Mouse (Mus musculus) liver, embryonic 16.5 days (tissue): Measurements from ENCODE around the gene Arid4b. TPM values are rescaled to one million over a fixed set of nuclear protein-coding genes. Genes with fewer than 3 reads are reported as not detected.

Experiments
- ATAC-seq: fragments of 200-750 bp; cut with Nextera tagmentation; 2 replicates; pipeline ENCODE4 v1.8.0; 2017; ENCODE audit warnings: low read depth, mild to moderate bottlenecking, moderate number of reproducible peaks, moderate library complexity
- H3K27ac ChIP-seq: fragments of 300-500 bp; sonication (generic); 2 replicates; pipeline ENCODE4 v1.5.1; 2014; ENCODE audit warnings: mild to moderate bottlenecking, low read length
- H3K27me3 ChIP-seq: fragments of 300-500 bp; sonication (generic); 2 replicates; pipeline ENCODE4 v1.6.1; 2014; ENCODE audit warnings: low read depth, low read length, mixed read lengths; ENCODE audit not compliant: control insufficient read depth, insufficient read depth
- H3K36me3 ChIP-seq: fragments of 300-500 bp; sonication (generic); 2 replicates; pipeline ENCODE4 v1.6.1; 2014; ENCODE audit warnings: mild to moderate bottlenecking; ENCODE audit not compliant: control insufficient read depth, insufficient read depth
- H3K4me1 ChIP-seq: fragments of 300-500 bp; sonication (generic); 2 replicates; pipeline ENCODE4 v1.6.1; 2014; ENCODE audit warnings: low read depth, low read length, mixed read lengths; ENCODE audit not compliant: control insufficient read depth
- H3K4me2 ChIP-seq: fragments of 300-500 bp; sonication (generic); 2 replicates; pipeline ENCODE4 v1.6.1; 2014; ENCODE audit warnings: low read depth, low read length, mixed read lengths
- H3K4me3 ChIP-seq: fragments of 300-500 bp; sonication (generic); 2 replicates; pipeline ENCODE4 v1.5.1; 2014; ENCODE audit warnings: low read depth, mild to moderate bottlenecking, low read length
- H3K9ac ChIP-seq: fragments of 300-500 bp; sonication (generic); 2 replicates; pipeline ENCODE4 v1.6.1; 2014; ENCODE audit warnings: low read depth, low read length
- H3K9me3 ChIP-seq: fragments of 300-500 bp; sonication (generic); replicated peaks from 2 replicates; pipeline ENCODE4 v1.6.1; 2016; ENCODE audit warnings: low read length; ENCODE audit not compliant: control insufficient read depth
- WGBS: fragments of 180-500 bp; shearing (Covaris S2); extraction: QIAGEN DNeasy Blood & Tissue Kit; methylation state at CpG from one replicate; pipeline ENCODE4 v1.1.7; 2014; ENCODE audit not compliant: insufficient replicate concordance; 5-methylcytosine and 5-hydroxymethylcytosine counted together
- polyA plus RNA-seq: library from polyadenylated mRNA; unstranded; fragments of >200 nt; fragmentation: Nextera tagmentation; extraction: Ambion mirVana; gene quantifications from 2 replicates; pipeline ENCODE4 v1.2.1, GENCODE M21; 2015

The Arid4b gene
- polyA plus RNA-seq, 1 experiment from 2014 or later: 19.7 TPM

- Histone ChIP-seq H3K36me3 (peaks cover 7% of the 10 kb centered on the region; the same call in 1 of the 2 replicates), H3K27me3 (no peaks in the 10 kb centered on the region), H3K4me3 (no peak overlapping the region), H3K4me2 (no peak overlapping the region), H3K4me1 (peaks cover 7% of the 10 kb centered on the region), H3K9me3 (no peaks in the 10 kb centered on the region), H3K9ac (no peak overlapping the region), H3K27ac (no peak overlapping the region)
- 25% methylated on average over 2 of the region's 2 CpGs for WGBS
- no peak for ATAC-seq
Observed at GRCm38 (mm10) chr13:14044521-14044920, 18.5 kb upstream of the Arid4b start.

GRCm38 (mm10) chr13:14049878-14050277, 13.2 kb upstream of the Arid4b start:
- Histone ChIP-seq H3K4me2 (no peak overlapping the region), H3K27me3 (no peaks in the 10 kb centered on the region), H3K27ac (no peak overlapping the region), H3K36me3 (peaks cover 15% of the 10 kb centered on the region), H3K4me1 (no peaks in the 10 kb centered on the region), H3K9ac (no peak overlapping the region), H3K9me3 (no peaks in the 10 kb centered on the region), H3K4me3 (no peak overlapping the region)
- 35% methylated on average over 1 of the region's 1 CpGs for WGBS
- no peak for ATAC-seq

- Histone ChIP-seq H3K4me2 (no peak overlapping the region), H3K9me3 (no peaks in the 10 kb centered on the region), H3K27ac (no peak overlapping the region), H3K4me1 (peaks cover 3% of the 10 kb centered on the region; the same call in 1 of the 2 replicates), H3K27me3 (no peaks in the 10 kb centered on the region), H3K4me3 (no peak overlapping the region), H3K36me3 (peaks cover 10% of the 10 kb centered on the region), H3K9ac (no peak overlapping the region)
- 81% methylated on average over 3 of the region's 3 CpGs for WGBS
- no peak for ATAC-seq
Observed at GRCm38 (mm10) chr13:14056801-14057200, 6.2 kb upstream of the Arid4b start.

GRCm38 (mm10) chr13:14059582-14059981, 3.5 kb upstream of the Arid4b start:
- Histone ChIP-seq H3K27ac (no peak overlapping the region), H3K36me3 (peaks cover 2% of the 10 kb centered on the region; the same call in 1 of the 2 replicates), H3K9ac (no peak overlapping the region), H3K4me1 (peaks cover 9% of the 10 kb centered on the region), H3K4me3 (no peak overlapping the region), H3K9me3 (no peaks in the 10 kb centered on the region), H3K27me3 (no peaks in the 10 kb centered on the region), H3K4me2 (no peak overlapping the region)
- ATAC-seq: no peak

GRCm38 (mm10) chr13:14062209-14063012, 621 bp upstream of the Arid4b start:
- Histone ChIP-seq H3K36me3 (no peaks in the 10 kb centered on the region), H3K4me3 (peak overlapping the region; percentile 99), H3K27me3 (no peaks in the 10 kb centered on the region), H3K9me3 (no peaks in the 10 kb centered on the region), H3K4me1 (peaks cover 9% of the 10 kb centered on the region), H3K27ac (peak overlapping the region; percentile 97), H3K9ac (peak overlapping the region; percentile 100), H3K4me2 (peak overlapping the region; percentile 86)
- 1% methylated on average over 11 of the region's 11 CpGs for WGBS
- no peak for ATAC-seq

GRCm38 (mm10) chr13:14063942-14064271, 875 bp downstream of the Arid4b start:
- Histone ChIP-seq H3K4me3 (peak overlapping the region; percentile 99), H3K27ac (peak overlapping the region; percentile 97), H3K9ac (peak overlapping the region; percentile 100), H3K4me2 (peak overlapping the region; percentile 74), H3K9me3 (no peaks in the 10 kb centered on the region), H3K27me3 (no peaks in the 10 kb centered on the region), H3K4me1 (peaks cover 14% of the 10 kb centered on the region), H3K36me3 (no peaks in the 10 kb centered on the region; the same call in 1 of the 2 replicates)
- peak; percentile 19 for ATAC-seq
- 0% methylated on average over 27 of the region's 31 CpGs for WGBS

GRCm38 (mm10) chr13:14064341-14065027, 1.5 kb downstream of the Arid4b start:
- Histone ChIP-seq H3K27me3 (no peaks in the 10 kb centered on the region), H3K36me3 (no peaks in the 10 kb centered on the region; the same call in 1 of the 2 replicates), H3K4me1 (peaks cover 14% of the 10 kb centered on the region), H3K4me3 (peak overlapping the region; percentile 99), H3K9me3 (no peaks in the 10 kb centered on the region), H3K4me2 (peak overlapping the region; percentile 74), H3K9ac (peak overlapping the region; percentile 100), H3K27ac (peak overlapping the region; percentile 97)
- under 1% methylated on average over 47 of the region's 65 CpGs for WGBS
- ATAC-seq: peak; percentile 0; the same call in 1 of the 2 replicates

GRCm38 (mm10) chr13:14065028-14065380, 2.0 kb downstream of the Arid4b start:
- Histone ChIP-seq H3K36me3 (no peaks in the 10 kb centered on the region; the same call in 1 of the 2 replicates), H3K27me3 (no peaks in the 10 kb centered on the region), H3K27ac (peak overlapping the region; percentile 97), H3K4me1 (peaks cover 14% of the 10 kb centered on the region), H3K9ac (peak overlapping the region; percentile 100), H3K9me3 (no peaks in the 10 kb centered on the region), H3K4me2 (peak overlapping the region; percentile 74), H3K4me3 (peak overlapping the region; percentile 99)
- WGBS: 20% methylated on average over 9 of the region's 9 CpGs
- no peak for ATAC-seq

GRCm38 (mm10) chr13:14065701-14066100, 2.7 kb downstream of the Arid4b start:
- H3K4me1 ChIP-seq: peaks cover 14% of the 10 kb centered on the region
- ATAC-seq: no peak
- H3K4me2 ChIP-seq: no peak overlapping the region
- H3K9ac ChIP-seq: no peak overlapping the region
- no peak overlapping the region for H3K27ac ChIP-seq
- H3K36me3 ChIP-seq: no peaks in the 10 kb centered on the region; the same call in 1 of the 2 replicates
- WGBS: 76% methylated on average over 1 of the region's 1 CpGs
- H3K9me3 ChIP-seq: no peaks in the 10 kb centered on the region
- no peak overlapping the region for H3K4me3 ChIP-seq
- no peaks in the 10 kb centered on the region for H3K27me3 ChIP-seq
